Mouse (Mus musculus) retina, embryonic 14.5 days (tissue): ENCODE results near the gene Leng1.
A peak's percentile ranks its signal among the peaks of the same experiment; 100 is the strongest.
"Not testable (repeated sequence)": the region's sequence is repeated elsewhere in the genome, so short reads cannot be mapped to it uniquely, and the experiment has no call there.

ENCODE experiments used
- DNase-seq: peaks from one replicate; pipeline ENCODE4 v3.0.0-alpha.2; 2015; ENCODE audit warnings: low spot score

The Leng1 gene

GRCm38 (mm10) chr7:3665215-3666114 is at the start of gene Leng1:
TSS of gene Leng1 (minus strand) at chr7:3665840.
- DNase-seq = peak; percentile 97

GRCm38 (mm10) chr7:3715249-3715648 is 49.6 kb upstream of the Leng1 start:
- no peak for DNase-seq

GRCm38 (mm10) chr7:3712264-3712942 is 46.8 kb upstream of the Leng1 start:
- DNase-seq = no peak

- no peak for DNase-seq
Measured at GRCm38 (mm10) chr7:3709000-3709399, 43.4 kb upstream of the Leng1 start.

- DNase-seq = not testable (repeated sequence)
Measured at GRCm38 (mm10) chr7:3708447-3708980, 42.9 kb upstream of the Leng1 start.

- DNase-seq = no peak
Measured at GRCm38 (mm10) chr7:3707568-3708413, 42.2 kb upstream of the Leng1 start.

- no peak for DNase-seq
Measured at GRCm38 (mm10) chr7:3707027-3707426, 41.4 kb upstream of the Leng1 start.

- DNase-seq = no peak
Measured at GRCm38 (mm10) chr7:3706343-3706934, 40.8 kb upstream of the Leng1 start.

- DNase-seq = no peak
Measured at GRCm38 (mm10) chr7:3705911-3706310, 40.3 kb upstream of the Leng1 start.

- DNase-seq = not testable (repeated sequence)
Measured at GRCm38 (mm10) chr7:3705461-3705860, 39.8 kb upstream of the Leng1 start.

GRCm38 (mm10) chr7:3704475-3704874 is 38.8 kb upstream of the Leng1 start:
- DNase-seq = no peak

- peak; percentile 97 for DNase-seq
Measured at GRCm38 (mm10) chr7:3703879-3704441, 38.3 kb upstream of the Leng1 start, which contains the start of gene Rps9. TSS of gene Rps9 (plus strand) at chr7:3703993.

- no peak for DNase-seq
Measured at GRCm38 (mm10) chr7:3703148-3703878, 37.7 kb upstream of the Leng1 start.

GRCm38 (mm10) chr7:3698471-3698870 is 32.8 kb upstream of the Leng1 start:
- DNase-seq = no peak

GRCm38 (mm10) chr7:3694949-3695305 is 29.3 kb upstream of the Leng1 start:
- not testable (repeated sequence) for DNase-seq

- peak; percentile 83 for DNase-seq
Measured at GRCm38 (mm10) chr7:3694076-3694948, 28.7 kb upstream of the Leng1 start.

- DNase-seq = no peak
Measured at GRCm38 (mm10) chr7:3693809-3694075, 28.1 kb upstream of the Leng1 start.

GRCm38 (mm10) chr7:3692987-3693808 is 27.6 kb upstream of the Leng1 start, which contains the start of gene Mboat7:
TSS of gene Mboat7 (minus strand) at chr7:3693523.
- peak; percentile 96 for DNase-seq
